Mouse (Mus musculus) kidney, adult 8-10 months (tissue): ENCODE results near the gene Slc22a16.
A peak's percentile ranks its signal among the peaks of the same experiment; 100 is the strongest.
"Not testable (repeated sequence)": the region's sequence is repeated elsewhere in the genome, so short reads cannot be mapped to it uniquely, and the experiment has no call there.

ENCODE experiments used
- DNase-seq, 2 experiments: peaks; one replicate each; pipeline ENCODE4 v3.0.0; 2022

The Slc22a16 gene

GRCm38 (mm10) chr10:40570036-40570435 lies at the start of gene Slc22a16:
TSS of gene Slc22a16 (plus strand) at chr10:40570336.
- no peak for DNase-seq

GRCm38 (mm10) chr10:40521579-40521978 lies 48.6 kb upstream of the Slc22a16 start:
- DNase-seq: no peak

GRCm38 (mm10) chr10:40523312-40523975 lies 46.7 kb upstream of the Slc22a16 start:
- DNase-seq: no peak

- no peak for DNase-seq
Measured at GRCm38 (mm10) chr10:40524032-40524806, 45.9 kb upstream of the Slc22a16 start.

- DNase-seq: peak; percentile 45 to 57
Measured at GRCm38 (mm10) chr10:40524991-40525390, 45.1 kb upstream of the Slc22a16 start.

- no peak for DNase-seq
Measured at GRCm38 (mm10) chr10:40525616-40526155, 44.5 kb upstream of the Slc22a16 start.

GRCm38 (mm10) chr10:40526301-40526761 lies 43.8 kb upstream of the Slc22a16 start:
- no peak for DNase-seq

GRCm38 (mm10) chr10:40526986-40527385 lies 43.1 kb upstream of the Slc22a16 start:
- DNase-seq: no peak

- no peak for DNase-seq
Measured at GRCm38 (mm10) chr10:40527573-40527972, 42.6 kb upstream of the Slc22a16 start.

GRCm38 (mm10) chr10:40528668-40529067 lies 41.5 kb upstream of the Slc22a16 start:
- no peak for DNase-seq

- DNase-seq: peak; percentile 37 to 80
Measured at GRCm38 (mm10) chr10:40529617-40530016, 40.5 kb upstream of the Slc22a16 start.

- no peak for DNase-seq
Measured at GRCm38 (mm10) chr10:40530661-40531060, 39.5 kb upstream of the Slc22a16 start.

GRCm38 (mm10) chr10:40532586-40532985 lies 37.5 kb upstream of the Slc22a16 start:
- peak in 1 of 2 experiments; percentile 52 for DNase-seq

GRCm38 (mm10) chr10:40541351-40541750 lies 28.8 kb upstream of the Slc22a16 start:
- DNase-seq: no peak

GRCm38 (mm10) chr10:40549317-40549716 lies 20.8 kb upstream of the Slc22a16 start:
- no peak for DNase-seq

GRCm38 (mm10) chr10:40551801-40552200 lies 18.3 kb upstream of the Slc22a16 start:
- no peak for DNase-seq

GRCm38 (mm10) chr10:40565695-40566094 lies 4.4 kb upstream of the Slc22a16 start:
- DNase-seq: not testable (repeated sequence)

- DNase-seq: no peak
Measured at GRCm38 (mm10) chr10:40575912-40576634, 5.9 kb downstream of the Slc22a16 start.

GRCm38 (mm10) chr10:40583584-40584255 lies 13.6 kb downstream of the Slc22a16 start:
- DNase-seq: peak in 1 of 2 experiments; percentile 48

GRCm38 (mm10) chr10:40592186-40592585 lies 22.1 kb downstream of the Slc22a16 start:
- no peak for DNase-seq

GRCm38 (mm10) chr10:40597177-40597576 lies 27.0 kb downstream of the Slc22a16 start:
- DNase-seq: peak in 1 of 2 experiments; percentile 11

- peak in 1 of 2 experiments; percentile 20 for DNase-seq
Measured at GRCm38 (mm10) chr10:40604706-40605394, 34.7 kb downstream of the Slc22a16 start.
